Mouse (Mus musculus) mouse embryonic stem cell (cell line): ENCODE data around the gene Celf1.
"Not testable (repeated sequence)": the region's sequence is repeated elsewhere in the genome, so short reads cannot be mapped to it uniquely, and the experiment has no call there.

Experiments used
- in situ Hi-C, 2 experiments: fragments of 300-500 bp; cut with MboI; formaldehyde crosslinking; loops; 1 replicate in 1 of 2; 3 replicates in 1 of 2; pipeline ENCODE4 v1.14.3; 2019 to 2020; ENCODE audit warnings: low sequenced_read_pairs in 2 of 2, low pct_unique_long_range_greater_than_20kb in 1 of 2, mixed read lengths in 1 of 2; ENCODE audit not compliant: unreplicated experiment in 1 of 2

Gene Celf1

GRCm38 (mm10) chr2:91008536-91008935 lies 68.4 kb downstream of the Celf1 start:
- in situ Hi-C loops: no loop called here

- in situ Hi-C loops: no loop called here
Observed at GRCm38 (mm10) chr2:91013881-91014280, 73.7 kb downstream of the Celf1 start.

GRCm38 (mm10) chr2:91015386-91015785 lies 75.2 kb downstream of the Celf1 start:
- in situ Hi-C loops: no loop called here

- in situ Hi-C loops: no loop called here
Observed at GRCm38 (mm10) chr2:91018061-91018788, 78.0 kb downstream of the Celf1 start.

- in situ Hi-C loops: no loop called here
Observed at GRCm38 (mm10) chr2:91019911-91020310, 79.7 kb downstream of the Celf1 start.

GRCm38 (mm10) chr2:91022266-91022665 lies 82.1 kb downstream of the Celf1 start:
- in situ Hi-C loops: not testable (repeated sequence)

- in situ Hi-C loops: no loop called here
Observed at GRCm38 (mm10) chr2:91023131-91023530, 82.9 kb downstream of the Celf1 start.

GRCm38 (mm10) chr2:91023956-91024355 lies 83.8 kb downstream of the Celf1 start:
- in situ Hi-C loops: no loop called here

GRCm38 (mm10) chr2:91025081-91025516 lies 84.9 kb downstream of the Celf1 start:
- in situ Hi-C loops: no loop called here

- in situ Hi-C loops: no loop called here
Observed at GRCm38 (mm10) chr2:91026491-91026890, 86.3 kb downstream of the Celf1 start.

- in situ Hi-C loops: no loop called here
Observed at GRCm38 (mm10) chr2:91027391-91028214, 87.4 kb downstream of the Celf1 start.

- in situ Hi-C loops: loop anchor here in 1 of 2 experiments (5.0 kb wide), 1 partner anchor 66 kb away; no protein-coding TSS in a partner anchor
Observed at GRCm38 (mm10) chr2:91031216-91031615, 91.0 kb downstream of the Celf1 start.

- in situ Hi-C loops: loop anchor here in 1 of 2 experiments (5.0 kb wide), 1 partner anchor 64 kb away; no protein-coding TSS in a partner anchor
Observed at GRCm38 (mm10) chr2:91033000-91033399, 92.8 kb downstream of the Celf1 start.

- in situ Hi-C loops: no loop called here
Observed at GRCm38 (mm10) chr2:91035385-91035784, 95.2 kb downstream of the Celf1 start, which contains the start of gene Rapsn. Rapsn (plus strand) TSS chr2:91035620.

GRCm38 (mm10) chr2:91041786-91042185 lies 101.6 kb downstream of the Celf1 start:
- in situ Hi-C loops: loop anchor here in 1 of 2 experiments (5.0 kb wide), 1 partner anchor 56 kb away; no protein-coding TSS in a partner anchor

- in situ Hi-C loops: loop anchor here in 1 of 2 experiments (5.0 kb wide), 1 partner anchor 54 kb away; no protein-coding TSS in a partner anchor
Observed at GRCm38 (mm10) chr2:91042651-91043398, 102.6 kb downstream of the Celf1 start.

- in situ Hi-C loops: loop anchor here in 1 of 2 experiments (5.0 kb wide), 1 partner anchor 53 kb away; no protein-coding TSS in a partner anchor
Observed at GRCm38 (mm10) chr2:91044727-91045126, 104.5 kb downstream of the Celf1 start.

GRCm38 (mm10) chr2:91045805-91046204 lies 105.6 kb downstream of the Celf1 start:
- in situ Hi-C loops: not testable (repeated sequence)
